Mouse (Mus musculus) cerebellum, adult 2 months (tissue): ENCODE data around the gene Hist1h1c. TPM values are rescaled to one million over a fixed set of nuclear protein-coding genes. Genes with fewer than 3 reads are reported as not detected.
"Not testable (repeated sequence)": the region's sequence is repeated elsewhere in the genome, so short reads cannot be mapped to it uniquely, and the experiment has no call there.

Experiments used
- DNase-seq, 2 experiments: peaks; one replicate each; pipeline ENCODE4 v3.0.0; 2021
- H3K27ac ChIP-seq: fragments of 200-500 bp; 2 replicates; pipeline ENCODE4 v1.5.1; 2012; ENCODE audit warnings: low read length, control low read depth, inconsistent platforms; ENCODE audit not compliant: insufficient read depth
- H3K27me3 ChIP-seq: fragments of 200-500 bp; 2 replicates; pipeline ENCODE4 v1.6.1; 2012; ENCODE audit warnings: inconsistent platforms, mild to moderate bottlenecking, low read length, moderate library complexity; ENCODE audit not compliant: control insufficient read depth, insufficient read depth
- H3K4me1 ChIP-seq: fragments of 200-500 bp; 2 replicates; pipeline ENCODE4 v1.6.1; 2011; ENCODE audit warnings: low read length; ENCODE audit not compliant: control insufficient read depth, insufficient read depth
- H3K4me3 ChIP-seq: fragments of 200-500 bp; replicated peaks from 2 replicates; pipeline ENCODE3; 2011; ENCODE audit warnings: mild to moderate bottlenecking, low read depth, low read length, control low read depth; ENCODE audit not compliant: insufficient read depth
- CTCF ChIP-seq: fragments of 200-500 bp; IDR thresholded peaks from 2 replicates; pipeline ENCODE4 v1.5.1; 2011; ENCODE audit warnings: low read depth, mild to moderate bottlenecking, control low read depth, low read length, moderate library complexity, borderline replicate concordance; ENCODE audit not compliant: insufficient read depth
- POLR2A ChIP-seq: fragments of 200-500 bp; IDR thresholded peaks from 2 replicates; pipeline ENCODE4 v1.6.1; 2011; ENCODE audit warnings: low read length, control low read depth, borderline replicate concordance; ENCODE audit not compliant: insufficient read depth
- WGBS: fragments of 180-500 bp; shearing (Covaris S2); methylation state at CpG from one replicate; pipeline ENCODE4 v1.1.7; 2018; 5-methylcytosine and 5-hydroxymethylcytosine counted together
- polyA plus RNA-seq: library from polyadenylated mRNA; depleted of rRNA; stranded (reverse); fragments of >200 nt; gene quantifications from 2 replicates; pipeline ENCODE4 v1.2.3, GENCODE M21; 2012

Gene Hist1h1c
- polyA plus RNA-seq, 1 experiment, result 34.6 TPM

DNA sequence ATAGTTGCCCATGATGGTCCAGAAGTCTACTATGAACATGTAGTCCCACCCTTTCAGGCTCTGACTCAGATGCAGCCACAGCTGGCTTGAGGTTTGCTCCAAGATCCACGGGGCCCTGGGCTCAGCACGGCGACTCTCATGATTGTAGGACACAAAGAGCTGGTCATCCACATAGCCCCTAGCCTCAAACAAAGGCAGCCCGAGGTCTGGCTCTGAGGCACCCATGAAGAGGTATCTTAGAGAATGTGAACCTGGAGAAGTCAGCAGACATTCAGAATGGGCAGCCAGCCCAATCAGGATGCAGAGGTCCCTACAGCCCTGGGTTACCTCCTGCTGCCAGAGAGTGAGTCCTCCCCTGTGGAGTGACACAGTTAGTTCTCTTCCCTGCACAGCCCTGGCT is 30.6 kb upstream of the Hist1h1c start:
- Histone ChIP-seq H3K4me3 (no peak overlapping the region), H3K27ac (no peak overlapping the region), H3K27me3 (no peaks in the 10 kb centered on the region), H3K4me1 (no peaks in the 10 kb centered on the region)
- no peak for DNase-seq
- TF ChIP-seq POLR2A, result no peak
- TF ChIP-seq CTCF, result no peak
- 81% methylated on average over 4 of the region's 4 CpGs for WGBS

- H3K4me1 ChIP-seq, result no peaks in the 10 kb centered on the region
- H3K27me3 ChIP-seq, result no peaks in the 10 kb centered on the region
- no peak for TF ChIP-seq POLR2A
- TF ChIP-seq CTCF, result no peak
- H3K27ac ChIP-seq, result no peak overlapping the region
- H3K4me3 ChIP-seq, result no peak overlapping the region
- DNase-seq, result no peak
- WGBS, result 49% methylated on average over 4 of the region's 4 CpGs
Measured at GRCm38 (mm10) chr13:23708654-23709053, 30.0 kb upstream of the Hist1h1c start.

DNA sequence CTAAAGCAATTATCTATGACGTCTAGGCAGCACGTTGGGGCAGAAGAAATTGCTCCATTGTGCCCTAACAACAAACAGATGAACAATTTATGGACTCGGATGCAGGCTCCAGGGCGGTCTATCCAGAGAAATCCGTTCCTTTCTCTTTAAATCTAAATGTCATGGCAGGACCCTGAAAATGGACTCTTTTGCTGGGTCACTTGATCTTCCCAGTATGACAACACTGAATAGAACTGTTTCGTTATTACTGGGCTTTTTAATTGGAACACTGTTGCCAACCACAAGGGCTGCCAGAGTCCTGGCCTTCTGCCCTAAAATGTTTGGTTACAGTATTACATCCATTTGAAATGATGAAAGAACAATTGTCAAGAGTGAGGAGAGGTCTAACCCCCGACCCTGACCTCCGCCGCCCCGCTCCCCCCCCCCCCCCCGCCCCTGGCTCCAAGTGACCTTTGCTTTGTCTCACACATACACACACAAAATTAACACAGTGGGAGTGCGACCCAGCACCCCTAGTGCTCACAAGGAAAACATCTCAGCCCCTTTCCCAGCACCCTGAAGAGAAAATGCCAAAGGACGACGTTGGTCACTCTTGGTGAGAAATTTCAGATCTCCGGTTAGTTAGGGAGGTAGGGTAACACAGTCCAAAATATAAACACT is 28.8 kb upstream of the Hist1h1c start:
- DNase-seq, result no peak
- Histone ChIP-seq H3K4me3 (peak overlapping the region; percentile 89), H3K27me3 (no peaks in the 10 kb centered on the region), H3K4me1 (no peaks in the 10 kb centered on the region), H3K27ac (no peak overlapping the region)
- 17% methylated on average over 15 of the region's 15 CpGs for WGBS
- no peak for TF ChIP-seq CTCF
- TF ChIP-seq POLR2A, result no peak

DNA sequence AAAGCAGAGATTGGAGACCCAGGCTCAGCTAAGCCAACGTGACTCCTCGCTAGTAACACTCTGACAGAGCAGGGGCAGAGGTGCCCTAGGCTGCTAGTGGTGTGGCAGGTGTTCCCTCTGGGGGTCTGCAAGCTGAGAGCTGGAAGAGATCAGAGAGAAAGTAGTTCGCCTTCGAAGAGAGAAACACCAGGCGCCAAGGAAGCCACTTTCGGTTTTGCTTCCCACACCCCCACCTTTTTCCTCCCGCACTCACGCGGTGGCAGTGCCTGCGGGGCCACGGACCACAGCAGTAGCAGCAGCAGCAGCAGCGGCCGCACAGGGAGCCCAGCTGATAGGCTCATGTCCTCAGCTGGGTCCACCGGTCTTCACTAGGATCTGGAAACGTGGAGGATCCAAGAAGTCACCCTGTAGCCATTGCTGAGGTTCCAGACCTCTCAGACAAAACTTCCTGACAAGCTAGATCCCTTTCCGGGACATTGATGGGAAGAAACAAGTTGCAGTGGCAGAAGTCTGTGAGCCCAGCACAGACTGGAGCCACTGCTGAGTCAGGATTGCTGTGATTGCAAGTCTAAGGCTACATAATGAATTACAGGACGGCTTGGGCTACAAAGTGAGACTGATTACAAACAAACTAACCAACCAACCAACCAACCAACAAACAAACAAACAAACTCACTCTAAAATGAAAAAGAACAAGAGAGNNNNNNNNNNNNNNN is 28.1 kb upstream of the Hist1h1c start, which contains the start of gene Hfe:
Gene Hfe, minus strand, starts transcription at position 481 of the 716 bp plus-strand sequence.
- Histone ChIP-seq H3K4me3 (peak within 1 kb of the TSS; percentile 89), H3K4me1 (no peaks in the 10 kb centered on the region), H3K27ac (no peak within 1 kb of the TSS), H3K27me3 (no peaks in the 10 kb centered on the region)
- no peak for TF ChIP-seq POLR2A
- 4% methylated on average over 17 of the region's 17 CpGs for WGBS
- DNase-seq, result no peak

DNA sequence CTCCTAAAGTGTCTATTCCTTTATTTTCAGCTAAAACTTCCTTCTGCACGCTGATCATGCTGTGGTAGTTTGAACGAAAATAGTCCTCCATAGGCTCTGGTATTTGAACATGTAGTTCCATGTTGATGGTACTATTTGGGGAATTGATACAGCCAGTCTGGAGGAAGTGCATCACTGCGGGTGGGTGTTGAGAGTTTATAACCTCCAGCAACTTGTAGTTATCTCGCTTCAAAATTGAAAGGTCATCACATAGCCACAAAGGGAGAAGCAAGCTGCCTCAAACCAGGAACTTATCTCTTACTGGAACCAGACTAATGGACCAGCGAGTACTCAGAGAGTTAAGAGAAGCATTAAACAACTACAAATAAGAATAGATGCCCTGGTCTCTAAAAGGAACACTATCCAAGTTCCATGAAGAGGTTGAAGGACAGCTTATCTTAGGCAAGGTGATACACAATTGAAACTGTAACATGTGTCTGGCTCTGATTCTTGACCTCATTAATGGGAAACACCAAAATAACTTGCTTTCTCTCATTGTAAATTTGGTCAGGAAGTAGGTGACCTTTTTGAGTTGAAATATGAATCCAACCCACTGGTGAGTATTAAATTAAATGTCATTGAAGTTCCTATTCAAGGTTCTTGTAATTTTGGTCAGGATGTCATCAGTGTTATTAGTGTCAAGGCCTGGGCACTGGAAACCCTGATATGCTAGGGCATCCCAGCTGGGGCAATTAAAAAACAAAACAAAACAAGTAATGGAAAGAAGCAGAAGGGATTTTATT is 22.2 kb upstream of the Hist1h1c start:
- Histone ChIP-seq H3K4me3 (no peak overlapping the region), H3K4me1 (no peaks in the 10 kb centered on the region), H3K27ac (no peak overlapping the region), H3K27me3 (no peaks in the 10 kb centered on the region)
- TF ChIP-seq POLR2A (no peak), CTCF (no peak)
- no peak for DNase-seq
- 82% methylated on average over 5 of the region's 5 CpGs for WGBS

DNA sequence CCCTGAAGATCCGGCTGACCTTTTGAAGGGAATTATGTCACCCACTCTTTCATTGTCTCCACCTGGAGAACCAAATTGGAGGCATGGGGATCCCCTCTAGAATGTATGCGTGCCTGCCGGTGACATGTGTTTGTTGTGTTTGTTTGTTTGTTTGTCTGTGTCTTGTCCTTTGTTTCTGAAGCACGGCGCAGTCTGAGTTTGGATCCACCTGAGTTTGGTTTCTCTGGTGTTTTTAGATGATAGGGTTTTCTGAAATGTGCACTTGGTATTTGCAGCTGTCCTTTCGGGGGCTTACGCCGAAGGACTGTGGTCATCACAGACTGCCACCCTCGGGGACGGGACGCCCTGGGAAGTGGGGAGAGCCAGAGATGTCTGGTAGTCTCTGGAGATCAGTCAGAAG is 21.4 kb upstream of the Hist1h1c start:
- WGBS, result 59% methylated on average over 11 of the region's 11 CpGs
- TF ChIP-seq CTCF, result no peak
- TF ChIP-seq POLR2A, result no peak
- H3K27me3 ChIP-seq, result no peaks in the 10 kb centered on the region
- no peak for DNase-seq
- H3K27ac ChIP-seq, result no peak overlapping the region
- no peak overlapping the region for H3K4me3 ChIP-seq
- no peaks in the 10 kb centered on the region for H3K4me1 ChIP-seq

GRCm38 (mm10) chr13:23717593-23718245 is 20.9 kb upstream of the Hist1h1c start:
- DNase-seq, H3K27me3 ChIP-seq, H3K4me3 ChIP-seq, H3K4me1 ChIP-seq, H3K27ac ChIP-seq: not testable (repeated sequence)
- 23% methylated on average over 2 of the region's 2 CpGs for WGBS
